Mouse (Mus musculus): Measurements from ENCODE around the gene Meig1. TPM values are rescaled to one million over a fixed set of nuclear protein-coding genes. Genes with fewer than 3 reads are reported as not detected.

The Meig1 gene
- 6.1 and 6.7 TPM in 2 replicates for polyA plus RNA-seq (2015; fragmentation: Nextera tagmentation; extraction: Ambion mirVana)

DNA sequence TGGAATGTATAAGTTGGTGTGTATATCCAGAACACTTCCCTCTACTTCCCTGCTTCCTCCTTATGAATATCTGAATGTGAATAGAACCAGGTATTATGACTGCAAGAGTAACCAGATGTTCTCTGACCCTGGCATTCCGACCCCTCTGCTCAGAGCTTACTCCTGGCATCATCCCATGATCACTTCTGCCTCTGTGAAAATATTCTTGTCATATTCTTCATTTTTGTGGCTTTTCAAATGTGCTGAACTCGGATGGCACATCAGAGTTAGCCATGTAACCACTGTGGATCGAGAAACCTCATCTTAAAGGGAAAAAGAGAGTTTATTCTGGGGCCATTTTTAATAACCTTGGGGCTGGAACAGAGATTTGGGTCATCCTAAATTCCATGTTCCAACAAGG, at the start of gene Meig1:
Gene Meig1 (minus strand): TSS at position 101 of the 400 bp plus-strand sequence.
- WGBS: 69% methylated on average over 3 of the region's 3 CpGs
- H3K36me3 ChIP-seq (ENCODE audit: control insufficient read depth, insufficient read depth, low read length): no peaks in the 10 kb centered on the region
- ATAC-seq: no peak
- H3K4me2 ChIP-seq (ENCODE audit: low read length): peak within 1 kb of the TSS; percentile 95; the same call in 1 of the 2 replicates
- no peaks in the 10 kb centered on the region for H3K9me3 ChIP-seq (ENCODE audit: control insufficient read depth, low read length)
- H3K4me1 ChIP-seq (ENCODE audit: control insufficient read depth, insufficient read depth, low read depth, low read length): peaks cover 3% of the 10 kb centered on the region
- no peak within 1 kb of the TSS for H3K9ac ChIP-seq (ENCODE audit: low read depth, low read length)
- H3K27ac ChIP-seq (ENCODE audit: low read depth, low read length): no peak within 1 kb of the TSS
- H3K4me3 ChIP-seq (ENCODE audit: low read length): no peak within 1 kb of the TSS
- H3K27me3 ChIP-seq (replicated peaks; ENCODE audit: control insufficient read depth, insufficient read depth, low read length): no peaks in the 10 kb centered on the region

DNA sequence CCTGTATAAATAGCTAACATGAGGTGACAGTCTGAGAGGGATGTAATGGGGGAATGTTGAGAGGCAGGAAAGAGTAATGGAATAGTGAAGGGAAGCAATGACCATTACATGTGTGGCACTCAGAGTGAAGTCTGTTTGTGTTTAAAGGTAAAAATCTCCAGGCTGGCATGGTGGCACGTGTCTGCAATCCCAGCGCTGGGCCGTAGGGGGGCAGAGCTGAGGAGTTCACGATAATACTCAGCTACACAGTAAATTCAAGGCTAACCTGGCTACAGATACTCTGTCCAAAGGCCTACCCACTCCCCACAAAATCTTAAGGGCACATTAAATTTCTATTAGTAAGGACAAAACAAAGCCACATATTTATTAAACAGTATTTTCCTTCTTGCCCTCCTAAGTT, 34.1 kb upstream of the Meig1 start:
- no peaks in the 10 kb centered on the region for H3K4me1 ChIP-seq (ENCODE audit: control insufficient read depth, insufficient read depth, low read depth, low read length)
- H3K4me3 ChIP-seq (ENCODE audit: low read length): no peak overlapping the region
- H3K27me3 ChIP-seq (replicated peaks; ENCODE audit: control insufficient read depth, insufficient read depth, low read length): no peaks in the 10 kb centered on the region
- H3K36me3 ChIP-seq (ENCODE audit: control insufficient read depth, insufficient read depth, low read length): peaks cover 17% of the 10 kb centered on the region
- H3K9ac ChIP-seq (ENCODE audit: low read depth, low read length): no peak overlapping the region
- H3K9me3 ChIP-seq (ENCODE audit: control insufficient read depth, low read length): no peaks in the 10 kb centered on the region
- no peak overlapping the region for H3K27ac ChIP-seq (ENCODE audit: low read depth, low read length)
- 73% methylated on average over 4 of the region's 4 CpGs for WGBS
- no peak overlapping the region for H3K4me2 ChIP-seq (ENCODE audit: low read length)
- ATAC-seq: no peak

DNA sequence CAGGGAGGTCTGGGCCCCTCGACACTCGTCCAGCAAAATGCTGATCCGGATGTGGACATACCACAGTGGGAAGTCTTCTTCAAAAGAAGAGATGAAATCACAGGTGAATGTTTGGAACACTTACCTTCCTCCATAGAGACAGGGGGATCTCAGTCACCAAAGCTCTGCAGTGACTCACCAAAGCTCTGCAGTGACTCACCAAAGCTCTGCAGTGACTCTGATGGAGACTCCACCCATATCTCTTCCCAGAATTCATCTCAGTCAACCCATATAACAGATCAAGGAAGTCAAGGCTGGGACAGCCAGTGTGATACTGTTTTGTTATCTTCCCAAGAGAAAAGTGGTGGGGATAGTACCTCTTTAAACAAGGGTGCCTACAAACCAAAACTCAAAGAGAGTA, 30.6 kb upstream of the Meig1 start:
- no peak for ATAC-seq
- Histone ChIP-seq H3K9me3 (ENCODE audit: control insufficient read depth, low read length) (no peaks in the 10 kb centered on the region), H3K9ac (ENCODE audit: low read depth, low read length) (no peak overlapping the region), H3K4me3 (ENCODE audit: low read length) (no peak overlapping the region), H3K36me3 (ENCODE audit: control insufficient read depth, insufficient read depth, low read length) (peaks cover 11% of the 10 kb centered on the region), H3K4me2 (ENCODE audit: low read length) (no peak overlapping the region), H3K27ac (ENCODE audit: low read depth, low read length) (no peak overlapping the region), H3K4me1 (ENCODE audit: control insufficient read depth, insufficient read depth, low read depth, low read length) (no peaks in the 10 kb centered on the region), H3K27me3 (replicated peaks; ENCODE audit: control insufficient read depth, insufficient read depth, low read length) (no peaks in the 10 kb centered on the region)
- 83% methylated on average over 3 of the region's 3 CpGs for WGBS

DNA sequence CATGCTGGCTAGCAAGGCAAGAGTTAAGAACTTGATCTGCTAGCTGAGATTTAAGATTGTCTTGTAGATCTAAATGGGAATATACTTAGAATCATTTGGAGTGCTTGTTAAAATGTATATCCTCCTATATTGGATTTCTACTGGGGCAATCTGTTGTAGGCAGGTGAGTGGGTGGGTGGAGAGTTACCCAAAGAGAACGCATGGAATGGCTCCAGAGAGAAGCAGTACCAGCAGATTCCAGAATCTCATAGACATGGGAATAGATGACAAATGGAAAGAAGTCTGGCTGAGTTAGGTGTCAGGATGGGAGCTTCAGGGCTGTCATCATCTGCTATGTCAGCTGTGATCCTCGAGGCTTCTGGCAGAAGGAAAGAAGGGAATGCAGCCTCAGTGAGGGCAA, 27.0 kb upstream of the Meig1 start:
- H3K9me3 ChIP-seq (ENCODE audit: control insufficient read depth, low read length): no peaks in the 10 kb centered on the region
- H3K27ac ChIP-seq (ENCODE audit: low read depth, low read length): no peak overlapping the region
- WGBS: 80% methylated on average over 2 of the region's 2 CpGs
- H3K27me3 ChIP-seq (replicated peaks; ENCODE audit: control insufficient read depth, insufficient read depth, low read length): no peaks in the 10 kb centered on the region
- H3K4me1 ChIP-seq (ENCODE audit: control insufficient read depth, insufficient read depth, low read depth, low read length): no peaks in the 10 kb centered on the region
- H3K9ac ChIP-seq (ENCODE audit: low read depth, low read length): no peak overlapping the region
- no peak overlapping the region for H3K4me3 ChIP-seq (ENCODE audit: low read length)
- ATAC-seq: no peak
- peaks cover 11% of the 10 kb centered on the region for H3K36me3 ChIP-seq (ENCODE audit: control insufficient read depth, insufficient read depth, low read length)
- H3K4me2 ChIP-seq (ENCODE audit: low read length): no peak overlapping the region

DNA sequence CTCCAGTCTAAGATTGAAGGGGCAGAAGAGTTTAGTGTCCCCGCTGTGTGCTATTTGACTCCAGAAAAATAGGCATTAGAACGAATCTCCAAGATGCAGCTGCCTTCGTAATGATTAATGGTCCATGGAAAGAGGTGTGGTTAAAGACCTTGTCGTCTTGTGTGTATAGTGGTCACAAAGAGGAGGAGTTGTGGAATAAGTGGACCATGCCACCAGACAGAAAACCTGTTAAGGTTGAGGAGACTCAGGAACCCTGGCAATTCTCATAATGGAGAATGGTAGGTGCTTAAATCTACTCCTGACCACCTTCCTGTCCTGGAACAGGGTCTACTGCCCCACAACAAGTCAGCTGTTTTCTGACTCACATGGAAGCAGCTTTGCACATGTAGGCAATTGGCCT, 23.5 kb upstream of the Meig1 start:
- H3K9ac ChIP-seq (ENCODE audit: low read depth, low read length): no peak overlapping the region
- WGBS: 79% methylated on average over 4 of the region's 4 CpGs
- H3K4me1 ChIP-seq (ENCODE audit: control insufficient read depth, insufficient read depth, low read depth, low read length): no peaks in the 10 kb centered on the region
- no peaks in the 10 kb centered on the region for H3K9me3 ChIP-seq (ENCODE audit: control insufficient read depth, low read length)
- no peak overlapping the region for H3K4me2 ChIP-seq (ENCODE audit: low read length)
- H3K27me3 ChIP-seq (replicated peaks; ENCODE audit: control insufficient read depth, insufficient read depth, low read length): no peaks in the 10 kb centered on the region
- ATAC-seq: no peak
- H3K27ac ChIP-seq (ENCODE audit: low read depth, low read length): no peak overlapping the region
- H3K36me3 ChIP-seq (ENCODE audit: control insufficient read depth, insufficient read depth, low read length): peaks cover 14% of the 10 kb centered on the region
- no peak overlapping the region for H3K4me3 ChIP-seq (ENCODE audit: low read length)

DNA sequence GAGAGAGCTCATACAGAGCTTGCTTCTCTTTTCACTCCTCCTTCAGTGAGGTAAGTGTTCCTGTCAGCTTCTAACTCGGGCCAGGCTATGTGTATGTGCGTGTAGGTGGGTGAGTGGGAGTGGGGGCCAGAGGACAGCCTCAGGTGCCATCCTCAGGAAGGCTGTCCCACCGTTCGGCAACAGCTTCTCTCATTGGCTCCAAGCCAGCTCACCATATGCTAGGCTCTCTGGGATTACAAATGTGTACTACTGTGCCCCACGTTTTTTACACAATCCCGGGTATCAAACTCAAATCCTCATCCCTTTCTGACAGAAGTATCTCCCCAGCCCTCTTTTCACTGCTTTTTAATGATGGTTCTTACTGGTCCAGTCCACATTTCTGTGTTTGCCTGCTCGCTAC, 21.8 kb upstream of the Meig1 start:
- Histone ChIP-seq H3K9ac (ENCODE audit: low read depth, low read length) (no peak overlapping the region), H3K27ac (ENCODE audit: low read depth, low read length) (no peak overlapping the region), H3K9me3 (ENCODE audit: control insufficient read depth, low read length) (no peaks in the 10 kb centered on the region), H3K36me3 (ENCODE audit: control insufficient read depth, insufficient read depth, low read length) (peaks cover 14% of the 10 kb centered on the region), H3K27me3 (replicated peaks; ENCODE audit: control insufficient read depth, insufficient read depth, low read length) (no peaks in the 10 kb centered on the region), H3K4me3 (ENCODE audit: low read length) (no peak overlapping the region), H3K4me2 (ENCODE audit: low read length) (no peak overlapping the region), H3K4me1 (ENCODE audit: control insufficient read depth, insufficient read depth, low read depth, low read length) (no peaks in the 10 kb centered on the region)
- 67% methylated on average over 7 of the region's 7 CpGs for WGBS
- ATAC-seq: no peak

DNA sequence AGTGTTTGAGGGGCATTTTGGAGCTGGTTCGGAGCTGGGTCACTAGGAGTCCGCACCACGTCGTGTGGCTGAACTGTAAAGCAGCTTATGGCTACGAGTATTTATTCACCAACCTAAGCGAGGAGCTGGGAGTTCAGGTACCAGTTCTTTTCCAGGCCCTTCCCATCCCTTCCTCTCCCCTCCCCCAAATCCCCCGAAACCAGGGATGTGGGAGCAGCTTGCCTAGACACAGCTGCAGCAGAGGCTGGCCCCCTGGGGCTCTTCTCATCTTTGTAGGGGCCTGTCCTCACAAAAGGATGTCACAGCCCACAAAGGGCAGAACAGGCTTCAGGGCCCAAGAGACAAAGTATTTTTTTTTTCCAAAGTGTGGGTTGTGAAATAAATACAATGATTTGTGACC, 15.5 kb upstream of the Meig1 start:
- no peak overlapping the region for H3K4me2 ChIP-seq (ENCODE audit: low read length)
- H3K9ac ChIP-seq (ENCODE audit: low read depth, low read length): no peak overlapping the region
- no peak overlapping the region for H3K27ac ChIP-seq (ENCODE audit: low read depth, low read length)
- peaks cover 6% of the 10 kb centered on the region; the same call in 1 of the 2 replicates for H3K36me3 ChIP-seq (ENCODE audit: control insufficient read depth, insufficient read depth, low read length)
- 49% methylated on average over 7 of the region's 7 CpGs for WGBS
- no peaks in the 10 kb centered on the region for H3K27me3 ChIP-seq (replicated peaks; ENCODE audit: control insufficient read depth, insufficient read depth, low read length)
- no peak for ATAC-seq
- no peaks in the 10 kb centered on the region for H3K4me1 ChIP-seq (ENCODE audit: control insufficient read depth, insufficient read depth, low read depth, low read length)
- H3K9me3 ChIP-seq (ENCODE audit: control insufficient read depth, low read length): no peaks in the 10 kb centered on the region
- H3K4me3 ChIP-seq (ENCODE audit: low read length): no peak overlapping the region

DNA sequence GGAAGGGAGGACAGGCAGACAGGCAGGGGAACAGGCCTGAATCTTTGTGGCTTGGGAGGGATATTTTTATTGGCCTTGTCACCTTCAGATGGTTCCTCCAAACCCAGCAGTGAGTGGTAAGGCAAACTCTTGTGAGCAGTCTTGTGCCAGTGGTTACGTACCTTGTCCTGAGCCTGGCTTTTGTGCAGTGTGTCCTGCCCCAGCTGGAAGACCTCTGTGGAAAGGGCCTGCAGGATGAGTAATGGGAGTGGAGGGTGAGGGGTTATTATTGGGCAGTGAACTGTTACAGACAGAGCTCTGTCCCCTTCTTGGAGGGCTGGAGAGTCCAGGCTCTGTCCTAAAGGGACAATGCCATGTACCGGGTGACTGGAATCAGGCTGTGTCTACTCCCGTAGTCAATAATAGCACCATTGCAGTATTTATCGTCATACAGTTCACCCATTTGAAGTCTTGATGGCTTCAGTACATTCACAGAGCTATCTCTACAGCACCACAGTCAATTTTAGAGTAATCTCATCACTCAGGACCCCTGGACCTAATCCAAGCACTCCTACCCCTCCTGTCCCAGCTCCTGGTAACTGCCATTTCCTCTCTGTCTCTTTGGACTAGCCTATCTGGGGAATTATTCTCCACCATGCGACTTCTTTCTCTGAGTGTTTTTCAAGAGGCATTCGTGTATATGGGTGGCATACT, 13.1 kb upstream of the Meig1 start:
- no peak overlapping the region for H3K4me3 ChIP-seq (ENCODE audit: low read length)
- no peak overlapping the region for H3K4me2 ChIP-seq (ENCODE audit: low read length)
- peaks cover 5% of the 10 kb centered on the region; the same call in 1 of the 2 replicates for H3K36me3 ChIP-seq (ENCODE audit: control insufficient read depth, insufficient read depth, low read length)
- no peak overlapping the region for H3K9ac ChIP-seq (ENCODE audit: low read depth, low read length)
- no peaks in the 10 kb centered on the region for H3K4me1 ChIP-seq (ENCODE audit: control insufficient read depth, insufficient read depth, low read depth, low read length)
- H3K27ac ChIP-seq (ENCODE audit: low read depth, low read length): no peak overlapping the region
- 83% methylated on average over 6 of the region's 6 CpGs for WGBS
- H3K27me3 ChIP-seq (replicated peaks; ENCODE audit: control insufficient read depth, insufficient read depth, low read length): no peaks in the 10 kb centered on the region
- no peaks in the 10 kb centered on the region for H3K9me3 ChIP-seq (ENCODE audit: control insufficient read depth, low read length)
- ATAC-seq: no peak

DNA sequence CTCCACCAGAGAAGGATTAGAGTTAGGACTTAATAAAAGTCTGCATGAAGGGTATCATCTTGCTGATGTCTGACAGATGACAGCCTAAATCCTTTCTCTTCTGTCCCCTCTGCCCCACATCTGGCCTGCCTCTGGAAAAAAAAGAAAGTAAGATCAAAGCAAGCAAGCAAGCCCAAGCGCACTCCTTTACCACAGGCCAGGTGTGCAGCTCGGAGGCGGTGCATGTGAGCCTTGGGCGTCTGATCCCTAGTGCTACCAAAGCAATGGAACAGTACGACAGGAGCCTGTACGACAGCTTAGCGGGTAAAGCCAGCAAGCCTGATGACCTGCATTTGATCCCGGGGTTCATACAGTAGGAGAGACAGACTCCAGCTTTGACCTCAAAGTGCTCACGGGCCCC, 8.5 kb upstream of the Meig1 start:
- WGBS: 95% methylated on average over 9 of the region's 9 CpGs
- H3K27ac ChIP-seq (ENCODE audit: low read depth, low read length): no peak overlapping the region

More for the DNA sequence above, 8.5 kb upstream of the Meig1 start:
- H3K4me2 ChIP-seq (ENCODE audit: low read length): no peak overlapping the region
- no peak overlapping the region for H3K9ac ChIP-seq (ENCODE audit: low read depth, low read length)
- no peaks in the 10 kb centered on the region for H3K9me3 ChIP-seq (ENCODE audit: control insufficient read depth, low read length)
- H3K36me3 ChIP-seq (ENCODE audit: control insufficient read depth, insufficient read depth, low read length): peaks cover 2% of the 10 kb centered on the region; the same call in 1 of the 2 replicates
- no peaks in the 10 kb centered on the region for H3K4me1 ChIP-seq (ENCODE audit: control insufficient read depth, insufficient read depth, low read depth, low read length)
- no peak for ATAC-seq
- H3K27me3 ChIP-seq (replicated peaks; ENCODE audit: control insufficient read depth, insufficient read depth, low read length): no peaks in the 10 kb centered on the region
- no peak overlapping the region for H3K4me3 ChIP-seq (ENCODE audit: low read length)

Data from hindbrain, embryonic 16.5 days (tissue).